Mouse (Mus musculus) MEL (cell line): ENCODE data around the gene Lrrk1.

ENCODE experiments used
- CTCF ChIP-seq, 3 experiments: IDR thresholded peaks in 2 of 3; conservative IDR thresholded peaks in 1 of 3; 2 replicates each; pipeline ENCODE4 v1.5.1; 2011 to 2012; ENCODE audit warnings: low read length in 3 of 3, low read depth in 2 of 3, mild to moderate bottlenecking in 2 of 3, improper control_type of control experiment in 1 of 3, inconsistent platforms in 1 of 3, mixed read lengths in 1 of 3, moderate library complexity in 1 of 3; ENCODE audit not compliant: control insufficient read depth in 1 of 3, insufficient read depth in 1 of 3, poor library complexity in 1 of 3, severe bottlenecking in 1 of 3
- EP300 ChIP-seq, 2 experiments: IDR thresholded peaks; 2 replicates each; pipeline ENCODE4 v1.6.1; 2011; ENCODE audit warnings: improper control_type of control experiment in 2 of 2, low read length in 2 of 2, low read depth in 1 of 2, mild to moderate bottlenecking in 1 of 2
- POLR2A ChIP-seq, 2 experiments: IDR thresholded peaks; 2 replicates each; pipeline ENCODE4 v1.6.1; 2011 to 2012; ENCODE audit warnings: low read length in 2 of 2, mild to moderate bottlenecking in 2 of 2, control low read depth in 1 of 2, improper control_type of control experiment in 1 of 2, low read depth in 1 of 2, moderate library complexity in 1 of 2; ENCODE audit not compliant: control insufficient read depth in 1 of 2, insufficient read depth in 1 of 2, poor library complexity in 1 of 2
- TAL1 ChIP-seq: IDR thresholded peaks from 2 replicates; pipeline ENCODE4 v1.6.1; 2012; ENCODE audit warnings: mild to moderate bottlenecking, inconsistent platforms, low read length, moderate library complexity, mixed read lengths

GRCm38 (mm10) chr7:66349670-66350069 is 38.5 kb downstream of the Lrrk1 start:
- no peak for TF ChIP-seq CTCF (IDR thresholded peaks at IDR 0.05 in 2 of 3, conservative IDR thresholded peaks at IDR 0.05 in 1 of 3; ENCODE audit: control insufficient read depth in 1 of 3, insufficient read depth in 1 of 3, low read depth in 2 of 3, low read length in 3 of 3, poor library complexity in 1 of 3, severe bottlenecking in 1 of 3)
- TF ChIP-seq TAL1 = no peak
- TF ChIP-seq EP300 (IDR thresholded peaks at IDR 0.05; ENCODE audit: low read depth in 1 of 2, low read length in 2 of 2) = no peak
- no peak for TF ChIP-seq POLR2A (IDR thresholded peaks at IDR 0.05; ENCODE audit: control insufficient read depth in 1 of 2, insufficient read depth in 1 of 2, low read depth in 1 of 2, low read length in 2 of 2, poor library complexity in 1 of 2)
